Mouse (Mus musculus): Measurements from ENCODE around the gene Tcp10c. TPM values are rescaled to one million over a fixed set of nuclear protein-coding genes. Genes with fewer than 3 reads are reported as not detected.
"Not testable (repeated sequence)": the region's sequence is repeated elsewhere in the genome, so short reads cannot be mapped to it uniquely, and the experiment has no call there.

Gene Tcp10c
- not detected in 2 replicates for total RNA-seq (2017)

- ATAC-seq (ENCODE audit: extremely low read depth, insufficient number of reproducible peaks, low FRiP score, poor library complexity, severe bottlenecking) = not testable (repeated sequence)
Measured at GRCm38 (mm10) chr17:13354521-13354920, at the start of gene Tcp10c. Gene Tcp10c, plus strand, starts transcription at chr17:13354572.

- not testable (repeated sequence) for ATAC-seq (ENCODE audit: extremely low read depth, insufficient number of reproducible peaks, low FRiP score, poor library complexity, severe bottlenecking)
Measured at GRCm38 (mm10) chr17:13307852-13308251, 46.5 kb upstream of the Tcp10c start.

GRCm38 (mm10) chr17:13308344-13308743 is 46.0 kb upstream of the Tcp10c start:
- not testable (repeated sequence) for ATAC-seq (ENCODE audit: extremely low read depth, insufficient number of reproducible peaks, low FRiP score, poor library complexity, severe bottlenecking)

GRCm38 (mm10) chr17:13308746-13309145 is 45.6 kb upstream of the Tcp10c start:
- ATAC-seq (ENCODE audit: extremely low read depth, insufficient number of reproducible peaks, low FRiP score, poor library complexity, severe bottlenecking) = not testable (repeated sequence)

GRCm38 (mm10) chr17:13309182-13309631 is 45.2 kb upstream of the Tcp10c start:
- not testable (repeated sequence) for ATAC-seq (ENCODE audit: extremely low read depth, insufficient number of reproducible peaks, low FRiP score, poor library complexity, severe bottlenecking)

DNA sequence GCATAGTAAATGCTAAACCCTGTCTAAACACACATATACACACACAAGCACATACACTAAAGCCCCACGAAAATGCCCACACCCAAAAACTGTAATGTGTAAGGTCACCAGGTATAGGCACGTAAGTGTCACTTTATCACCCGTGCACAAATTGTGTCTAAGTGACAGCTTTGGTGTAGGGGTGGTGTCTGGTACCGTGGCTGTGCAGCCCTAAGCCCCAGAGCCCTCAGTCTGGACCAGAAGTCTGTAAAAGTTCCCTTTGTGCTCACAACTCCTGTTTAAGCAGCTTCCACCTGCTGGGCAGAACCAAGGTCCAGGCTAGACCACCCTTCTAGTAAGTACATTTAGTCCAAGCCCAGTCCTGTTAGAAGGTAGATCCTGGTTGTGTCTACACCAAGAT is 24.4 kb upstream of the Tcp10c start:
- ATAC-seq (ENCODE audit: extremely low read depth, insufficient number of reproducible peaks, low FRiP score, poor library complexity, severe bottlenecking) = not testable (repeated sequence)

DNA sequence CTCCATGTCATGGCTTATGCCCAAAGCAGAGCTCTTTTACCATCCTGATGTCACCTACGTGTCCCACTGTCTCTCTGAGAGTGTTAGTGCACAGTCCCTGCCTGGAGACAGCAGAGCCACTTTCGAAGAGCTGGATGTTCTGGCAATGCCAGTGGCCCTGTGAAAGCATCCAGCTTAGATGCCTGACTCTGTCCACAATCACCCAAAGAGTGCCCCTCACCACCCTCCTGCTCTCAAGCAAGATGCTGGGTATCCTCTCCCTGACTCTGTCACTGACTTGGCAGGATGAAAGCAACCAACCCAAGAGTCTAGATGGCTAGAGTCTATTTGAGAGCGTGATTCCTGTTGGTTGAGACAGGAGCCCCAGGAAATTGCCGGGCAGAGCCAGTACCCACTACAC is 23.2 kb upstream of the Tcp10c start:
- ATAC-seq (ENCODE audit: extremely low read depth, insufficient number of reproducible peaks, low FRiP score, poor library complexity, severe bottlenecking) = 0 out of 2 replicates have a peak, but pooled peaks have one; percentile 10

DNA sequence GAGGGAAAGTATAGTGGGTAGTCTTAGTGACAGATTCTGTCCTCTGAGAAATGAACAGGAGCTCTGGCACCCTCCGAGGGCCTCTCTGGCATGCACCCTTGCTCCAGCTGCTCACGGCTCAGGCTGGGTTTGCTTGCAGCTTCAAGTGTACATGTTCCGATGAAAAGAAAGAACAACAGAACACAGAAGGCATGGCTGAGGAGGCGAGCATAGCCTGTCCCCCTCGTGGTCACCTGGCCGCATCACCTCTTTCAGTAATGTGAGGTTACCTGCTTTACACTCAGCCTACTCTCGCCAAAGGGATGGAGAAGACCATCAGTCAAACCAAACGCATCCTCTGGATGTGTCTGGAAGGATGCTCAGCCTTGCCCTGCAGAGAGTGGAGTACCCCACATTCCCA is 21.9 kb upstream of the Tcp10c start:
- ATAC-seq (ENCODE audit: extremely low read depth, insufficient number of reproducible peaks, low FRiP score, poor library complexity, severe bottlenecking) = not testable (repeated sequence)

- peak; percentile 18; the same call in 1 of the 2 replicates for ATAC-seq (ENCODE audit: extremely low read depth, insufficient number of reproducible peaks, low FRiP score, poor library complexity, severe bottlenecking)
Measured at GRCm38 (mm10) chr17:13336979-13337749, 17.2 kb upstream of the Tcp10c start.

DNA sequence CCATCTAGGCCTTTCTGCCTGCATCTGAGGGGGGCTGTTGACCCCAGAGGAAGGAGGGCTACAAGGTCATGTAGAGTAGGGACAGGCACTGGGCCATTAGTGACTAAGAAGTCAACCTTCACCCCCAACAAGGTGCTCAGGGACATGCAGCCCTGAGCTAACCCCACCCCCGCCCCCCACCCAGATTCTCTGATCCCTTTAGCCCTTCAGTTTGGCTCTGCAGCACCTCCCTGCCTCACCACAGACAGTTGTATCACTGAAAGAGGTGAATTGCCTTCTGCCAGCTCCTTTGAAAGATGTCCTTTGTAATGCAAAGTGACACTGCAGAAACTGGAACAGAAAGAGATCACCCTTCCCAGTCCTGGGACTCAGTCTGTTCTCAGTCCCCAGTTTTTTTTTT is 16.4 kb upstream of the Tcp10c start:
- not testable (repeated sequence) for ATAC-seq (ENCODE audit: extremely low read depth, insufficient number of reproducible peaks, low FRiP score, poor library complexity, severe bottlenecking)

DNA sequence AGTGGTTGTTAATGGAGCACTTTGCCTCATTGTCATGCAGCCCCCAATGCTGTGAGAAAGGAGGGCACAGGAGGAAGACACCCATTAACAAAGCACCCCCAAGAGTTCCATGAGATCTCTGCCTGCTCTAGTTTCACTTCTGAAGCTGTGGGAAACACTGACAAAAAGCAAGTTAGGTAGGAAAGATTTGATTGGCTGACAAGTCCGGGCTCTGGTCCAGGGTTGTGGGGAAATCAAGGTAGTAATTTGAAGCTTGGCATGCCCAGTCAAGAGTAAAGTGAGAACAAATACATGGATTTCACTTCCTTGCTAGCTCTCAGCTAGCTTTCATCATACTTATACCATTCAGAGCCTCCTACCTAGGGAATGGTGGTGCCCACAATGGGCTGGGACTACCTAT is 14.3 kb upstream of the Tcp10c start:
- ATAC-seq (ENCODE audit: extremely low read depth, insufficient number of reproducible peaks, low FRiP score, poor library complexity, severe bottlenecking) = not testable (repeated sequence)

DNA sequence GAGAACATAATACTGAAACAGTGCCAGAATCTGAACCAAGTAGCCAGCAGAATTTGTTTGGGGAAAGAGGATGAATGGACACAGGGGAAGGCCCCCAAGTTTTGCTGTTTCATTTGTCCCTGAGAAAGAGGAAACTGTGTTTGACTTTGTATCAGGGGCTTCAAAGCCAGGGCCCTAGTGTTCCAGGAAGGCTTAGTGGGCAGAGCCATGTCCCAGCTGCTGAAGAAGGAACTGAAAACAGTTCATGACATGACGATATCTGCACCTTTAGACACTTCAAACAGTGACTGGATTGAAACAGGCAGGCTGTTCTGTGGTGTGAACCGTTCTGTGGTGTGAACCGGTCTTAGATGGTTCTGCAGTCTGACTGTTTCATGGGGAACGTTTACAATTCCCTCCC is 8.4 kb upstream of the Tcp10c start:
- ATAC-seq (ENCODE audit: extremely low read depth, insufficient number of reproducible peaks, low FRiP score, poor library complexity, severe bottlenecking) = not testable (repeated sequence)

DNA sequence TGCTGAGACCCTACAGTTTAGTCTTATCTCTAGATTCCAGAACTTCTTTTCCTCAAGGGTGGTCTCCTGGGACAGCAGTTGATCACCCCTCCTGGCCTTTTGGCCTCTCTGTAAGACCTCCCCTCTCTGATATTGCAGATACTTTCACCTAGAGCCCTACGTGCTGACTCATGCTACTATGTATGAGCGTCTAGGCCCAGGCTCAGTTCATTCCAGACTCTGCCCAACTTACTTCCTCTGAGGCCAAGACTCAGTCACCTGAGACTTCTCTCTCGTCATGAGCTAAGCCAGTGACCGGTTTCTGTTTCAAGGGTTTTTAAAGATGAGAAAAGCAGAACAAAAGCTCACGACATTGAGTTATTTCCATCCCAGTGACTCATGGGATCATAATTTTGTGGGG is 4.8 kb upstream of the Tcp10c start:
- ATAC-seq (ENCODE audit: extremely low read depth, insufficient number of reproducible peaks, low FRiP score, poor library complexity, severe bottlenecking) = not testable (repeated sequence)

GRCm38 (mm10) chr17:13353249-13353648 is 1.1 kb upstream of the Tcp10c start:
- ATAC-seq (ENCODE audit: extremely low read depth, insufficient number of reproducible peaks, low FRiP score, poor library complexity, severe bottlenecking) = not testable (repeated sequence)

- ATAC-seq (ENCODE audit: extremely low read depth, insufficient number of reproducible peaks, low FRiP score, poor library complexity, severe bottlenecking) = not testable (repeated sequence)
Measured at GRCm38 (mm10) chr17:13362489-13362888, 8.1 kb downstream of the Tcp10c start.

DNA sequence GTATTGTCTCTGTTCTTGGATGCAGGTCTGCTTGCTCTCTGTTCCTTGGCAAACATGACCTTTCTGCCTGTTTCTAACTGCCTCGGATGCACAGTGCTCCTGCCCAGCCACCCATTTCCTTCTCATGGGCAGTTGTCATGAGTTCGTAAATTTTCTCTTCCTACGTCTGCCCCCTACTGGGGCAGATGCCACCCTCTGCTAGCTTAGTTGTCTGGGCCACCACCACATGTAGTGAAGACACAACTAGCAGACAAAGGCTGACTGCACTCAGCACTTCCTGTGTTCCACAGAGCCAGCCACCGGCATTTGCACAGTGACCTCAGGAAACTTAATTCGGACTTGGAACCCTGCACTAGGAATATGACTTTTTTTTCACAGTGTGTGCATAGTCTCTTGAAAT is 9.4 kb downstream of the Tcp10c start:
- ATAC-seq (ENCODE audit: extremely low read depth, insufficient number of reproducible peaks, low FRiP score, poor library complexity, severe bottlenecking) = not testable (repeated sequence)

DNA sequence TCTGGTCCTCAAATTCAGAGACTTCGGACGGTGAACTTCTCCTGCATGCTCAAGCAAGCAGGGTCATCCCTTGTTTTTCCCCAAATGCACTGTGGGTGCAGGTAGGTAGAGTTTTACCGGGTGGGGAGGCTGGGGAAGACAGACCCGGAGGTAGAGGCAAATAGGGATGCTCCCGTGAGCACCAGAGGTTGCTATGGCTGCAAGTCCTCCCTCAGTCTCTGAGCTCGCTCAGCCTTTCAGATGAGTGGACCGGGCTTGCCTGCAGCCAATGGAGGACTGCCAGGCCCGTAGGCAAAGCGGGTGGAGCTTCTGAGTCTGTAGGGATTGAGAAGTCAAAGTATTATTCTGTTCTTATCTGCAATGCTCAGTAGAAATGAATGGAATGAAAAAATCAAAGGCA is 9.8 kb downstream of the Tcp10c start:
- not testable (repeated sequence) for ATAC-seq (ENCODE audit: extremely low read depth, insufficient number of reproducible peaks, low FRiP score, poor library complexity, severe bottlenecking)

GRCm38 (mm10) chr17:13367181-13367580 is 12.8 kb downstream of the Tcp10c start:
- not testable (repeated sequence) for ATAC-seq (ENCODE audit: extremely low read depth, insufficient number of reproducible peaks, low FRiP score, poor library complexity, severe bottlenecking)

- not testable (repeated sequence) for ATAC-seq (ENCODE audit: extremely low read depth, insufficient number of reproducible peaks, low FRiP score, poor library complexity, severe bottlenecking)
Measured at GRCm38 (mm10) chr17:13368658-13369057, 14.3 kb downstream of the Tcp10c start.

- not testable (repeated sequence) for ATAC-seq (ENCODE audit: extremely low read depth, insufficient number of reproducible peaks, low FRiP score, poor library complexity, severe bottlenecking)
Measured at GRCm38 (mm10) chr17:13370746-13371145, 16.4 kb downstream of the Tcp10c start.

Data from neutrophil, adult 5-6 weeks (primary cell).